22 mouse cellular contexts compared by ENCODE assay signal in the genomic region with DNA sequence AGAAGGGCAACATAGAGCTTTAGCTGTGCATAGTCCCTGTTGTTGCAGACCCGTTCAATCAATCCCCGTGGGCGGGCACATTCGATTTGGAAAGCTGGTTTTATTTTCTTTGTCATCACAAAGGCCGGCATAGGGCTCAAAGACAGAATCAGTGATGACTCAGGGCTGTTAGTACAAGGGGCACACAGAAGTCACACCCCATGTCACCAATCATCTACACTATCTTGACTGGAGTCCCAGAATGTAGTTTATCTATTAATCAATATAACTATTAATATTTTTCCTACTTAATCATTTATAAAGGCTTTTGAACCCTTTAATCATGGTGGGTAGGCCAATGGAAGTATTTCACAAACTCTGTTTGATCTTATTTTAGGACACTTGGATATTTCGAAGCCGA. TPM values are rescaled to one million over a fixed set of nuclear protein-coding genes. Genes with fewer than 3 reads are reported as not detected.
DNase-seq lines count a peak whose midpoint lies in the region; ATAC-seq and TF ChIP-seq lines count a peak whose summit lies in the region.
"Had no signal": no experiment of that assay in that cellular context is flagged by ENCODE, and none has a peak within 500 bp of the region (broad histone marks: within the 10 kb centered on the region; RNA-seq: fewer than 3 reads in every experiment).

No protein-coding gene starts in this region.

- no peak for TF ChIP-seq EP300 in liver, postnatal 0 days (IDR thresholded peaks at IDR 0.05; ENCODE audit: low read depth)

- peaks cover 65% of the 10 kb centered on the region for H3K36me3 ChIP-seq in liver, adult 2 months (ENCODE audit: control insufficient read depth, insufficient read depth, low read length)
- H3K36me3 ChIP-seq in liver, embryonic 12.5 days: peaks cover 26% of the 10 kb centered on the region
- peaks cover 34% of the 10 kb centered on the region for H3K36me3 ChIP-seq in liver, postnatal 0 days (replicated peaks; ENCODE audit: insufficient read depth, low read length)
- H3K36me3 ChIP-seq: G1E had no signal

- DNase-seq in liver, adult 2 months (ENCODE audit: extremely low read depth, low read depth, low spot score): peak; percentile 99
- no peak for DNase-seq in liver, postnatal 0 days
- no peak for DNase-seq in liver
- DNase-seq: adrenal gland, adult 2 months; adrenal gland, adult 8-10 months; adrenal gland, postnatal 10 days; adrenal gland, postnatal 14 days; adrenal gland, postnatal 25 days; adrenal gland, postnatal 36 days; B cell, adult 2 months; cerebellum, adult 11 months; cerebellum, adult 11-12 months; cerebellum, adult 18-20 months had no signal

- H3K4me1 ChIP-seq in liver, adult 2 months (ENCODE audit: control insufficient read depth, insufficient read depth, low read length): peaks cover 25% of the 10 kb centered on the region
- H3K4me1 ChIP-seq in liver, embryonic 12.5 days: no peaks in the 10 kb centered on the region
- H3K4me1 ChIP-seq in liver, postnatal 0 days (ENCODE audit: insufficient read depth): no peaks in the 10 kb centered on the region

- no peak overlapping the region for H3K4me2 ChIP-seq in liver, embryonic 12.5 days
- H3K4me2 ChIP-seq in liver, postnatal 0 days (ENCODE audit: low read depth, low read length): no peak overlapping the region

- no peak overlapping the region for H3K9ac ChIP-seq in liver, adult 2 months (ENCODE audit: low read depth, low read length)
- H3K9ac ChIP-seq in liver, embryonic 12.5 days: no peak overlapping the region
- H3K9ac ChIP-seq in liver, postnatal 0 days (replicated peaks): no peak overlapping the region

- H3K27me3 ChIP-seq in liver, adult 2 months (ENCODE audit: control insufficient read depth, insufficient read depth, low read length): no peaks in the 10 kb centered on the region
- no peaks in the 10 kb centered on the region for H3K27me3 ChIP-seq in liver, embryonic 12.5 days (replicated peaks)
- no peaks in the 10 kb centered on the region for H3K27me3 ChIP-seq in liver, postnatal 0 days (ENCODE audit: insufficient read depth, low read length)
- H3K27me3 ChIP-seq: CH12.LX, Patski had no signal

- no peak for TF ChIP-seq CTCF in liver, adult 2 months (IDR thresholded peaks at IDR 0.05; ENCODE audit: low read depth, low read length)
- TF ChIP-seq CTCF in liver, postnatal 0 days (IDR thresholded peaks at IDR 0.05; ENCODE audit: low read depth): no peak

- TF ChIP-seq POLR2A in liver, adult 2 months (IDR thresholded peaks at IDR 0.05; ENCODE audit: extremely low read depth, insufficient read depth, low read length): no peak

- no peaks in the 10 kb centered on the region for H3K79me2 ChIP-seq in liver, adult 2 months (ENCODE audit: control insufficient read depth, insufficient read depth, low read length)

- peak overlapping the region; percentile 66 for H3K27ac ChIP-seq in liver, adult 2 months (replicated peaks; ENCODE audit: insufficient read depth, low read depth, low read length)
- no peak overlapping the region for H3K27ac ChIP-seq in liver, embryonic 12.5 days
- H3K27ac ChIP-seq in liver, postnatal 0 days (ENCODE audit: low read depth): no peak overlapping the region

- H3K4me3 ChIP-seq in liver, adult 2 months (ENCODE audit: insufficient read depth, low read depth, low read length): no peak overlapping the region
- H3K4me3 ChIP-seq in liver, embryonic 12.5 days: no peak overlapping the region
- H3K4me3 ChIP-seq in liver, postnatal 0 days (ENCODE audit: low read depth, low read length): no peak overlapping the region

- 0 out of 2 replicates have a peak, but pooled peaks cover under 1% of the 10 kb centered on the region for H3K9me3 ChIP-seq in liver, embryonic 12.5 days (replicated peaks)
- H3K9me3 ChIP-seq in liver, postnatal 0 days (ENCODE audit: low read length): no peaks in the 10 kb centered on the region
- H3K9me3 ChIP-seq: G1E had no signal

- 23% methylated on average over 7 of the region's 7 CpGs for WGBS in liver, adult 2 months
- 78% methylated on average over 7 of the region's 7 CpGs for WGBS in liver, embryonic 12.5 days (ENCODE audit: insufficient replicate concordance)
- WGBS in liver, postnatal 0 days (ENCODE audit: insufficient replicate concordance): 75% methylated on average over 7 of the region's 7 CpGs

- ATAC-seq in liver, embryonic 12.5 days: no peak
- ATAC-seq in liver, postnatal 0 days: 0 out of 2 replicates have a peak, but pooled peaks have one; percentile 27
- ATAC-seq: activated CD4-positive, CD25-positive, alpha-beta regulatory T cell, adult 4 months; CD4-positive, CD25-positive, alpha-beta regulatory T cell, adult 4 months; Patski had no signal

RNA-seq across cellular contexts. Expression of gene Phyh, which starts 19.1 kb away (rescaled TPM):
- 1,236 and 1,280 TPM in 2 replicates for total RNA-seq in liver, adult 2 months (2014; rRNA removed)
- polyA plus RNA-seq in liver, adult 2 months (2012; rRNA removed): 856 and 1,051 TPM in 2 replicates
- polyA plus RNA-seq in liver, embryonic 12.5 days (2016; fragmentation: Nextera tagmentation; extraction: Ambion mirVana): 38.7 and 39.2 TPM in 2 replicates
- polyA plus RNA-seq in liver, postnatal 0 days (2015; fragmentation: Nextera tagmentation; extraction: Ambion mirVana): 608 and 753 TPM in 2 replicates
- total RNA-seq: MEL had no signal

RNA-seq across cellular contexts. Expression of gene Ucma, which starts 38.0 kb away (rescaled TPM):
- not detected in 2 replicates for total RNA-seq in liver, adult 2 months (2014; rRNA removed)
- not detected in 2 replicates for polyA plus RNA-seq in liver, adult 2 months (2012; rRNA removed)
- polyA plus RNA-seq in liver, embryonic 12.5 days (2016; fragmentation: Nextera tagmentation; extraction: Ambion mirVana): not detected in 2 replicates
- polyA plus RNA-seq in liver, postnatal 0 days (2015; fragmentation: Nextera tagmentation; extraction: Ambion mirVana): not detected in 2 replicates
- total RNA-seq: adrenal gland, adult 18-20 months; adrenal gland, adult 2 months; adrenal gland, adult 8-10 months; adrenal gland, postnatal 10 days; adrenal gland, postnatal 14 days; adrenal gland, postnatal 25 days; adrenal gland, postnatal 36 days; adrenal gland, postnatal 4 days; CH12.LX; G1E; MEL had no signal
- polyA plus RNA-seq: activated CD4-positive, CD25-positive, alpha-beta regulatory T cell, adult 4 months; adrenal gland, adult 2 months; CD4-positive, CD25-positive, alpha-beta regulatory T cell, adult 4 months; G1E; Patski had no signal

RNA-seq across cellular contexts. Expression of gene Sephs1, which starts 56.6 kb away (rescaled TPM):
- total RNA-seq in liver, adult 2 months (2014; rRNA removed): 16.2 and 17.2 TPM in 2 replicates
- 12.6 and 13.8 TPM in 2 replicates for polyA plus RNA-seq in liver, adult 2 months (2012; rRNA removed)
- 47.6 and 49.2 TPM in 2 replicates for polyA plus RNA-seq in liver, embryonic 12.5 days (2016; fragmentation: Nextera tagmentation; extraction: Ambion mirVana)
- polyA plus RNA-seq in liver, postnatal 0 days (2015; fragmentation: Nextera tagmentation; extraction: Ambion mirVana): 22.2 and 23.8 TPM in 2 replicates

Comparison
In these comparisons a context has a peak if more than half of its experiments do, and no peak if none do; other contexts are left out.
1. RNA of gene Phyh, which starts 19.1 kb away (polyA plus RNA-seq): 856 to 1,051 TPM in liver, adult 2 months and 608 to 753 TPM in liver, postnatal 0 days; 38.7 to 39.2 TPM in liver, embryonic 12.5 days; every median in the first group is over 10 times any median in the second.